Mouse (Mus musculus): ENCODE measurements around the gene Cela3a. TPM values are rescaled to one million over a fixed set of nuclear protein-coding genes. Genes with fewer than 3 reads are reported as not detected.
"Not testable (repeated sequence)": the region's sequence is repeated elsewhere in the genome, so short reads cannot be mapped to it uniquely, and the experiment has no call there.

Cela3a gene
- polyA plus RNA-seq, 1 experiment: not detected

GRCm38 (mm10) chr4:137445881-137446280, 36.3 kb upstream of the Cela3a start:
- 80% methylated on average over 4 of the region's 4 CpGs for WGBS
- no peak for TF ChIP-seq CTCF (IDR thresholded peaks at IDR 0.05; ENCODE audit: borderline replicate concordance, control insufficient read depth, extremely low read depth, insufficient read depth, low read length, poor library complexity)
- TF ChIP-seq POLR2A (IDR thresholded peaks at IDR 0.05; ENCODE audit: control insufficient read depth, extremely low read depth, insufficient read depth, low read length, poor library complexity): no peak
- no peak overlapping the region for H3K4me3 ChIP-seq (ENCODE audit: control insufficient read depth, insufficient read depth, low read length)

GRCm38 (mm10) chr4:137443625-137444024, 34.0 kb upstream of the Cela3a start:
- WGBS: 46% methylated on average over 5 of the region's 5 CpGs
- H3K4me1 ChIP-seq (replicated peaks; ENCODE audit: control insufficient read depth, insufficient read depth, low read length): no peaks in the 10 kb centered on the region
- no peak overlapping the region for H3K27ac ChIP-seq (ENCODE audit: control insufficient read depth, insufficient read depth, low read length)
- DNase-seq: peak; percentile 47
- H3K4me3 ChIP-seq (ENCODE audit: control insufficient read depth, insufficient read depth, low read length): no peak overlapping the region
- no peaks in the 10 kb centered on the region for H3K27me3 ChIP-seq (ENCODE audit: control insufficient read depth, insufficient read depth, low read length)
- TF ChIP-seq POLR2A (IDR thresholded peaks at IDR 0.05; ENCODE audit: control insufficient read depth, extremely low read depth, insufficient read depth, low read length, poor library complexity): no peak
- TF ChIP-seq CTCF (IDR thresholded peaks at IDR 0.05; ENCODE audit: borderline replicate concordance, control insufficient read depth, extremely low read depth, insufficient read depth, low read length, poor library complexity): no peak
- H3K36me3 ChIP-seq (ENCODE audit: control insufficient read depth, insufficient read depth, low read length): no peaks in the 10 kb centered on the region

More at GRCm38 (mm10) chr4:137445881-137446280, 36.3 kb upstream of the Cela3a start:
- no peak overlapping the region for H3K27ac ChIP-seq (ENCODE audit: control insufficient read depth, insufficient read depth, low read length)
- H3K4me1 ChIP-seq (replicated peaks; ENCODE audit: control insufficient read depth, insufficient read depth, low read length): no peaks in the 10 kb centered on the region
- H3K27me3 ChIP-seq (ENCODE audit: control insufficient read depth, insufficient read depth, low read length): no peaks in the 10 kb centered on the region
- no peaks in the 10 kb centered on the region for H3K36me3 ChIP-seq (ENCODE audit: control insufficient read depth, insufficient read depth, low read length)
- no peak for DNase-seq

GRCm38 (mm10) chr4:137441332-137441731, 31.7 kb upstream of the Cela3a start:
- DNase-seq: no peak
- TF ChIP-seq POLR2A (IDR thresholded peaks at IDR 0.05; ENCODE audit: control insufficient read depth, extremely low read depth, insufficient read depth, low read length, poor library complexity): no peak
- TF ChIP-seq CTCF (IDR thresholded peaks at IDR 0.05; ENCODE audit: borderline replicate concordance, control insufficient read depth, extremely low read depth, insufficient read depth, low read length, poor library complexity): no peak
- no peaks in the 10 kb centered on the region for H3K4me1 ChIP-seq (replicated peaks; ENCODE audit: control insufficient read depth, insufficient read depth, low read length)
- 93% methylated on average over 4 of the region's 4 CpGs for WGBS
- H3K27ac ChIP-seq (ENCODE audit: control insufficient read depth, insufficient read depth, low read length): no peak overlapping the region
- no peaks in the 10 kb centered on the region for H3K27me3 ChIP-seq (ENCODE audit: control insufficient read depth, insufficient read depth, low read length)
- H3K4me3 ChIP-seq (ENCODE audit: control insufficient read depth, insufficient read depth, low read length): no peak overlapping the region
- no peaks in the 10 kb centered on the region for H3K36me3 ChIP-seq (ENCODE audit: control insufficient read depth, insufficient read depth, low read length)

- no peak for DNase-seq
- no peak for TF ChIP-seq CTCF (IDR thresholded peaks at IDR 0.05; ENCODE audit: borderline replicate concordance, control insufficient read depth, extremely low read depth, insufficient read depth, low read length, poor library complexity)
- no peak for TF ChIP-seq POLR2A (IDR thresholded peaks at IDR 0.05; ENCODE audit: control insufficient read depth, extremely low read depth, insufficient read depth, low read length, poor library complexity)
- 84% methylated on average over 8 of the region's 8 CpGs for WGBS
- Histone ChIP-seq H3K27me3 (ENCODE audit: control insufficient read depth, insufficient read depth, low read length) (no peaks in the 10 kb centered on the region), H3K4me1 (replicated peaks; ENCODE audit: control insufficient read depth, insufficient read depth, low read length) (no peaks in the 10 kb centered on the region), H3K4me3 (ENCODE audit: control insufficient read depth, insufficient read depth, low read length) (no peak overlapping the region), H3K27ac (ENCODE audit: control insufficient read depth, insufficient read depth, low read length) (no peak overlapping the region), H3K36me3 (ENCODE audit: control insufficient read depth, insufficient read depth, low read length) (no peaks in the 10 kb centered on the region)
These were observed 29.3 kb upstream of the Cela3a start for GRCm38 (mm10) chr4:137438842-137439241.

- 94% methylated on average over 8 of the region's 8 CpGs for WGBS
- Histone ChIP-seq H3K36me3 (ENCODE audit: control insufficient read depth, insufficient read depth, low read length) (no peaks in the 10 kb centered on the region), H3K27ac (ENCODE audit: control insufficient read depth, insufficient read depth, low read length) (no peak overlapping the region), H3K27me3 (ENCODE audit: control insufficient read depth, insufficient read depth, low read length) (no peaks in the 10 kb centered on the region), H3K4me1 (replicated peaks; ENCODE audit: control insufficient read depth, insufficient read depth, low read length) (no peaks in the 10 kb centered on the region), H3K4me3 (ENCODE audit: control insufficient read depth, insufficient read depth, low read length) (no peak overlapping the region)
- no peak for TF ChIP-seq CTCF (IDR thresholded peaks at IDR 0.05; ENCODE audit: borderline replicate concordance, control insufficient read depth, extremely low read depth, insufficient read depth, low read length, poor library complexity)
- TF ChIP-seq POLR2A (IDR thresholded peaks at IDR 0.05; ENCODE audit: control insufficient read depth, extremely low read depth, insufficient read depth, low read length, poor library complexity): no peak
- no peak for DNase-seq
These were observed 27.5 kb upstream of the Cela3a start for GRCm38 (mm10) chr4:137436979-137437669.

GRCm38 (mm10) chr4:137432700-137433550, 23.3 kb upstream of the Cela3a start:
- H3K27me3 ChIP-seq (ENCODE audit: control insufficient read depth, insufficient read depth, low read length); H3K27ac ChIP-seq (ENCODE audit: control insufficient read depth, insufficient read depth, low read length); H3K36me3 ChIP-seq (ENCODE audit: control insufficient read depth, insufficient read depth, low read length); H3K4me3 ChIP-seq (ENCODE audit: control insufficient read depth, insufficient read depth, low read length); DNase-seq; H3K4me1 ChIP-seq (replicated peaks; ENCODE audit: control insufficient read depth, insufficient read depth, low read length): not testable (repeated sequence)
- WGBS: 78% methylated on average over 10 of the region's 10 CpGs
